Mouse (Mus musculus): ENCODE results near the gene Foxp2.

Foxp2 gene

GRCm38 (mm10) chr6:15370281-15370680, 469.1 kb downstream of the Foxp2 start:
- no peak for DNase-seq (ENCODE audit: low read depth, low spot score)

- no peak for DNase-seq (ENCODE audit: low read depth, low spot score)
Measured at GRCm38 (mm10) chr6:15370827-15371226, 469.7 kb downstream of the Foxp2 start.

- DNase-seq (ENCODE audit: low read depth, low spot score): no peak
Measured at GRCm38 (mm10) chr6:15373621-15374020, 472.5 kb downstream of the Foxp2 start.

GRCm38 (mm10) chr6:15378261-15378660, 477.1 kb downstream of the Foxp2 start:
- no peak for DNase-seq (ENCODE audit: low read depth, low spot score)

GRCm38 (mm10) chr6:15396462-15396861, 495.3 kb downstream of the Foxp2 start:
- DNase-seq (ENCODE audit: low read depth, low spot score): no peak

GRCm38 (mm10) chr6:15397485-15397884, 496.3 kb downstream of the Foxp2 start:
- DNase-seq (ENCODE audit: low read depth, low spot score): no peak

- no peak for DNase-seq (ENCODE audit: low read depth, low spot score)
Measured at GRCm38 (mm10) chr6:15401138-15401537, 500.0 kb downstream of the Foxp2 start.

- no peak for DNase-seq (ENCODE audit: low read depth, low spot score)
Measured at GRCm38 (mm10) chr6:15402026-15402425, 500.9 kb downstream of the Foxp2 start.

GRCm38 (mm10) chr6:15415099-15415498, 514.0 kb downstream of the Foxp2 start:
- no peak for DNase-seq (ENCODE audit: low read depth, low spot score)

- DNase-seq (ENCODE audit: low read depth, low spot score): no peak
Measured at GRCm38 (mm10) chr6:15459701-15460100, 558.6 kb downstream of the Foxp2 start.

- no peak for DNase-seq (ENCODE audit: low read depth, low spot score)
Measured at GRCm38 (mm10) chr6:15463390-15463789, 562.2 kb downstream of the Foxp2 start.

- no peak for DNase-seq (ENCODE audit: low read depth, low spot score)
Measured at GRCm38 (mm10) chr6:15465471-15465870, 564.3 kb downstream of the Foxp2 start.

- DNase-seq (ENCODE audit: low read depth, low spot score): no peak
Measured at GRCm38 (mm10) chr6:15466634-15467033, 565.5 kb downstream of the Foxp2 start.

- no peak for DNase-seq (ENCODE audit: low read depth, low spot score)
Measured at GRCm38 (mm10) chr6:15486909-15487308, 585.8 kb downstream of the Foxp2 start.

All from WW6 (cell line).